Mouse (Mus musculus) bone marrow, adult 2 months (tissue): ENCODE data around the gene Sipa1l2. TPM values are rescaled to one million over a fixed set of nuclear protein-coding genes. Genes with fewer than 3 reads are reported as not detected.
A peak's percentile ranks its signal among the peaks of the same experiment; 100 is the strongest.

Experiments
- H3K27ac ChIP-seq: fragments of 200-500 bp; 2 replicates; pipeline ENCODE4 v1.5.1; 2012; ENCODE audit warnings: low read depth, mild to moderate bottlenecking, control low read depth, inconsistent platforms, low read length; ENCODE audit not compliant: control insufficient read depth, poor library complexity, insufficient read depth
- H3K4me1 ChIP-seq: fragments of 200-500 bp; 2 replicates; pipeline ENCODE4 v1.6.1; 2011; ENCODE audit warnings: low read length; ENCODE audit not compliant: control insufficient read depth, insufficient read depth
- H3K4me3 ChIP-seq: fragments of 200-500 bp; replicated peaks from 2 replicates; pipeline ENCODE3; 2011; ENCODE audit warnings: mild to moderate bottlenecking, low read depth, low read length, control low read depth; ENCODE audit not compliant: control insufficient read depth
- CTCF ChIP-seq: fragments of 200-500 bp; IDR thresholded peaks from 2 replicates; pipeline ENCODE4 v1.5.1; 2011; ENCODE audit warnings: low read length, control low read depth; ENCODE audit not compliant: control insufficient read depth, insufficient read depth
- POLR2A ChIP-seq: fragments of 200-500 bp; IDR thresholded peaks from 2 replicates; pipeline ENCODE4 v1.6.1; 2011; ENCODE audit warnings: low read depth, mild to moderate bottlenecking, control low read depth, low read length, borderline replicate concordance; ENCODE audit not compliant: control insufficient read depth
- WGBS: fragments of 180-500 bp; shearing (Covaris S2); methylation state at CpG from one replicate; pipeline ENCODE4 v1.1.7; 2018; 5-methylcytosine and 5-hydroxymethylcytosine counted together
- polyA plus RNA-seq: library from polyadenylated mRNA; stranded (reverse); fragments of >200 nt; gene quantifications from 2 replicates; pipeline ENCODE4 v1.2.4, GENCODE M21; 2011; ENCODE audit warnings: low replicate concordance; ENCODE audit not compliant: missing spikeins, insufficient read depth, insufficient read length

The Sipa1l2 gene
- polyA plus RNA-seq, 1 experiment = 6.7 TPM

DNA sequence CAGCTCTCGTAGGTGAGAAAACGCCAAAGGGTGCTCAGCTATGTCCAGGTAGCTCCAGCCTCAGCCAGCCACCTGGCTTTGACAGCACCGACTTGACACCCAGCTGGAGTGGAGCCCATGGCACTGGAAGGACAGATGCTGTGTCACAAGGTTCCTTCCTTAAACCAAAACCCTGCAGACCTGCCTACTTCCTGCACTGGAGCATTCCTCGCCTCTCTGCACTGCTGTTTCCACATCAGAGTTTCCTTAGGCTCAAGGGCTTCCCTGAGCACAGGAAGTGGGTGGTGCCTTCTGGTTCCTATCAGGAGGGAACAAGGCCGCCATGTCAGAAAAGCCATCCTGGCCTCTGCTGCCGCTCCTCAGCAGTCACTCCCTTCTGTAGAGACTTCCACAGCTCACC lies 51.3 kb downstream of the Sipa1l2 start:
- peak overlapping the region; percentile 69 for H3K27ac ChIP-seq
- 23% methylated on average over 6 of the region's 6 CpGs for WGBS
- TF ChIP-seq CTCF (no peak), POLR2A (no peak)
- peaks cover 15% of the 10 kb centered on the region for H3K4me1 ChIP-seq
- no peak overlapping the region for H3K4me3 ChIP-seq

DNA sequence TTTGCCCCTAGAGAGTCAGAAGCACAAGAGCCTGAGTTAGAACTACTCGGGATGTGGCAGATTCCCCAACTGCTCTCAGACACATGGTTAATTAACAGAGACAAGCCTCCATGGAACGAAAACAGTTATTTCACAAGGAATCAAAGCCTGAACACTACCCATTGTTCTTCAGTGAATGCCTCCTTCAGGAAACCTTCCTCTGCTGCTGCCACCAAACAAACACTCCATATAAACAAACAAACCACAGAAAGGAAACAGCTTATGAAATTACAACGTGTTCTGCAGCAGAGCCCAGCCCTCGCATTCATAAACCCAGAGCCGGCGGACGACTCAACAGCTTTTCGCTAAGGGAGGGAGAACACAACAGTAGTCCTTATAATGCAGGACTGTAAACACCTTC lies 52.2 kb downstream of the Sipa1l2 start:
- Histone ChIP-seq H3K4me3 (no peak overlapping the region), H3K4me1 (peaks cover 11% of the 10 kb centered on the region), H3K27ac (no peak overlapping the region)
- 60% methylated on average over 8 of the region's 8 CpGs for WGBS
- no peak for TF ChIP-seq POLR2A
- TF ChIP-seq CTCF = no peak

DNA sequence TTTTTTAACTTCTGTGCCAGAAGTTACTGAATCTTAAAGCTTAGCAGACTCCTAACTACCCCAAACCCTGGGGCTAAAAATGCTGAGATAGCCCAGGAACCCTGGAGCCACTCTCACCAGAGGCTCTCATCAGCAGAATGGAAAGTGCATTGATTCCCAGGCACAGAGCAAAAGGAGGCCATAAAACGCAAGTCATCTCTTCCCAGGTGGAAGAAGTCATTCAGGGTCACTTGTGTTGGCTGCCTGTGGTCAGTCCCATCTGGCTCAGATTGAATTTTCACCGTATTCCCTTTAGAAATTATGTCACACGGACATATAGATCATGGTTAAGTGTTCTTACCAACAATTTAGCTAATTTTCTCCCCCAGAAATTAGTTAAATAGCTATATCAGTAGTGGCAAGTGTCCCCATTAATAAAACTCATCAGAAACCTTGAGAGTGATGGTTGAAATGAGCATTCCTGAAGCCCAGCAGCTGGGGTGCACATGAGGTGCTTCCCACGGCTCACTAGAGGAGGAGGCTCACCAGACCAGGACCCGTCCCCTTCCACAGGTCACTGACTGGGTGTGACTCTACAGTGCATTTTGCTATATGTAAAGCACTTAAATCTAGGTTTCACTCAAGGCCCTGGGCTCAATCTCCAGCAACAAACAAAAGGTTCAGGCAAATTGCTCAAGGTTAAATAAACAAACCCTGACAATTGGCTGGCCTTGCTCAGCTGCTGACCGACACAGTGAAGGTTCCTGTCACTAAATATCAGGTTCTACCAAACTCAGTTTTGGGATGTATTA lies 53.3 kb downstream of the Sipa1l2 start:
- Histone ChIP-seq H3K4me3 (no peak overlapping the region), H3K27ac (no peak overlapping the region), H3K4me1 (peaks cover 11% of the 10 kb centered on the region)
- 79% methylated on average over 6 of the region's 6 CpGs for WGBS
- TF ChIP-seq CTCF (no peak), POLR2A (no peak)

DNA sequence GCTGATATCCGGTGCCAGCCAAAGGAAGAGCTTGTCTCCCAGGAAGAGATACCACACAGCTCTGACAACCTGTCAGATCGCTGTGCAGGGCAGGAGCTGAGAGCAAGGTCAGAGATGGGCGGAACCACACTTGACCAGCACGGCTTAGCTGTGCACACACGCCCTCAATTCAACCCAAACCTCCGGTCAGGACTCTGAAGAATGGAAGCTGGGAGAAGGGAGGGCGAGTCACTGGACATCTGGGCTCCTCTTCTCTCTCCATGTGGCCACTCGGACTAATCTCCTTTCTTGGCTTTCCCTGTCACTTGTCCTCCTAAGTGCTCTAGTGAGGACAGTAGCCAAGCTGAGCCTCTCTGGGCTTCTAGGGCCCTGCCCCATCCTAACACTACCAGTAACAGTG lies 53.9 kb downstream of the Sipa1l2 start:
- TF ChIP-seq POLR2A (no peak), CTCF (no peak)
- Histone ChIP-seq H3K4me3 (no peak overlapping the region), H3K27ac (no peak overlapping the region), H3K4me1 (peaks cover 11% of the 10 kb centered on the region)
- 81% methylated on average over 8 of the region's 8 CpGs for WGBS

DNA sequence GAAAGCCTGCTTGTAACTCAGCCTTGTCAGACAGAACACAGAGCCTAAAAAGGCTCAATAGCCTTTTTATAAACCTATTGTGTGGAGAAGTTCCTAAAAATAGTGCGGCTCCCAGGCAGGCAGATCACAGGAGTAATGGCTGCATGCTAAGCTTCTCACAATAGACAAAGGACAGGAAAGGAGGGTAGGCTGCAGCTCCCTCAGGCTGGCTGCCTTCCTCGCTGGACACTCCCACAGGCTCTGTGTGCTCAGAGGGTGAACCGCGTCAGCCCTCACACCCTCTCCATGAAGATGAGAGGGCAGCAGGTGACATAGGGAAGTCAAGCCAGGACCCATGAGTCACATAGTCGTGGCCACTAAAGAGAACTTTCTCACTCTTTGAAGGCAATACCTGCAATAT lies 55.7 kb downstream of the Sipa1l2 start:
- H3K4me1 ChIP-seq = peaks cover 10% of the 10 kb centered on the region
- TF ChIP-seq POLR2A (no peak), CTCF (no peak)
- no peak overlapping the region for H3K27ac ChIP-seq
- H3K4me3 ChIP-seq = no peak overlapping the region
- WGBS = 64% methylated on average over 5 of the region's 5 CpGs

DNA sequence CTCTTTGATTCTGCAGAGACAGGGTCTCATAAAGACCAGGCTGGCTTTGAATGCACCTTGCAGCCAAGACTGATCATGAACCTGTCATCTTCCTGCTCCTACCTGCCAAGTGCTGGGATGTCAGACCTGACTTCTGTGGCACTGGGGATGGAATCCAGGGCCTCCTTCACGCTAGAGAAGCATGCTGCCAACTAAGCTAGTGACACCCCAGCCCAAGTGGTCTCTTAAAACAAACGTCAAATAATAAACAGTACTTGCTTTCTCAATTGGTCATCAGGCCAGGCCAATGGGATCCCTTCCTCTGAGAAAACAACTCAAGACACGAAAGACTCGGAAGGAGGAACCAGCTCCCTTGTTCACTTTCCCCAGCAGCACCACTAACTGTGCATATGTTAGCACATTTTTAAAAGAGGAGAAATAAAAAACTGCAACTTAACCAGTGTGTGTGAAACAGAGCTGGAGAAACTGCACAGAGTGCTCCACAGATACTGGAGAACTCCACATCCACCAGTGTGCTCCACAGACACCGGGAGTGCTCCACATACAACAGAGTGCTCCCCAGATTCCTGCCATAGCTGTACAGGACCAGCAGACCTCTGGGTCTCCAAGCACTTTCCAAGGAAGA lies 56.3 kb downstream of the Sipa1l2 start:
- WGBS = 80% methylated on average over 5 of the region's 5 CpGs
- TF ChIP-seq CTCF (no peak), POLR2A (no peak)
- H3K27ac ChIP-seq = no peak overlapping the region
- no peak overlapping the region for H3K4me3 ChIP-seq
- H3K4me1 ChIP-seq = peaks cover 6% of the 10 kb centered on the region

DNA sequence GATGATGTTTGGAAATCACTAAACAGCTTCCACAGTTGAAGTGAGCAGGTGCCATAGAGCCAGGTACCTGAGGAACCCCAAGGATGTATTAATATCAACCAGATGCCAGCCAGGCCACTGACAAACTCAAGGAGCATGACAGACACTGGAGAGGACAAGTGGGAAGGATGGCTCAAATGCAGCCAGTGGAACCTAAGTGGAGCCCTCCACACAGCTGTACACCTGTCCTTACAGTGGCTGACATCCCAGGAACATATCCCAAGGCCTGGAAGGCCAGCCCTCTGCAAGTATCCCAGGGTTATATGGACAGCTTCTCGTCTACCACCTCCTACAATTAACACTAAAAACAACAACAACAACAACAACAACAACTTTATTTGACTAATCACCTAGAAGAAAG lies 57.0 kb downstream of the Sipa1l2 start:
- TF ChIP-seq POLR2A (no peak), CTCF (no peak)
- H3K4me1 ChIP-seq = peaks cover under 1% of the 10 kb centered on the region; the same call in 1 of the 2 replicates
- WGBS = 83% methylated on average over 1 of the region's 1 CpGs
- H3K4me3 ChIP-seq = no peak overlapping the region
- no peak overlapping the region for H3K27ac ChIP-seq

DNA sequence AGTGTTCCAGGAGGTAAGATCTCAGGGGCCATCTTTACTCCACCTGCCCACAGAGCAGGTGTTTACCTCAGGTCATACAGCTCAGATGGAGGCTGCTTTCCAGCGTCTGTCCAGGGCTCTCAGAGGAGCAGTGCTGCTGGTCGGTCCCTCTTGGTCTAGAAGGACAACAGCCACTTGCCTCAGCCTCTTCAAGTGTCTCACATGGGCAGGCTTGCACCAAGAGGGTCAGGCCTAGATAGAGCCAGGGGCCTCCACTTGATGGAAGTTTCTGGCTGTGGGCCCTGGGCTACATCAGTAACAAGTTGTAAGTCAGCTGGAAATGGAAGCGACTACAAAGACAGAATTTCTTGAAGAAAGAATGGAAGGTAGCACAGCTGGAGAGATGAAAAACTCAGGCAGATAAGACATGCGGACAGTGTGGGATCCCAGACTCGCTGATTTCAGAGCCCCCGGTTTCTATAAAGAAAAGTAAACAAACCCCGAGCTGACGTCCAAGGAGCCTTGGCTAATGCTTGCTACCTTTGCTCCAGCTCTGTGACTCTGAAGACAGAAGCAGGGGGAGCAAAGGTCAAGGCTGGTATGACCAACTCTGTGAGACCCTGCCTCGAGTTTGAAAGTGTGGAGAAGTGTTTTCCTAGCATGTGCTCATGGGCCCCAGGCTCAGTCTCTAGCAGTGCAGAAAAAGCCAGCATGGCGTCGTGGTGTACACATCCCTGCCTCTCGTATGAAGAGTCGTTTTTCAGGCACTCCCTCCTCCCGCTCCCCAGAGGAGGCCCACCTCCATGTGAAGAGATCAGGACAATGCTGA lies 58.5 kb downstream of the Sipa1l2 start:
- H3K27ac ChIP-seq = no peak overlapping the region
- 81% methylated on average over 14 of the region's 14 CpGs for WGBS
- H3K4me3 ChIP-seq = no peak overlapping the region
- no peaks in the 10 kb centered on the region for H3K4me1 ChIP-seq
- TF ChIP-seq POLR2A = no peak
- TF ChIP-seq CTCF = no peak
